Mouse (Mus musculus) heart, postnatal 36 days (tissue): ENCODE measurements around the gene Ly75. TPM values are rescaled to one million over a fixed set of nuclear protein-coding genes. Genes with fewer than 3 reads are reported as not detected.

Source experiments
- DNase-seq, 2 experiments: peaks; one replicate each; pipeline ENCODE4 v3.0.0; 2021 to 2022
- intact Hi-C: fragments of 180-260 bp; cut with DNase I; formaldehyde crosslinking; loops from one replicate; pipeline ENCODE4 v1.15.1; 2025
- total RNA-seq, 2 experiments: library from RNA; stranded (reverse); gene quantifications; 2 replicates each; pipeline ENCODE4 v1.2.3; 2021

The Ly75 gene
- total RNA-seq, 2 experiments from 2014 or later, result 0.54 to 0.69 TPM

- no peak for DNase-seq
- intact Hi-C loops, result no loop called here
Measured at GRCm38 (mm10) chr2:60375608-60376107, 7.4 kb downstream of the Ly75 start.

GRCm38 (mm10) chr2:60375126-60375525 is 8.0 kb downstream of the Ly75 start:
- no peak for DNase-seq
- intact Hi-C loops, result no loop called here

GRCm38 (mm10) chr2:60370188-60370587 is 12.9 kb downstream of the Ly75 start:
- intact Hi-C loops, result no loop called here
- DNase-seq, result no peak

- no peak for DNase-seq
- intact Hi-C loops, result no loop called here
Measured at GRCm38 (mm10) chr2:60369454-60369853, 13.6 kb downstream of the Ly75 start.

DNA sequence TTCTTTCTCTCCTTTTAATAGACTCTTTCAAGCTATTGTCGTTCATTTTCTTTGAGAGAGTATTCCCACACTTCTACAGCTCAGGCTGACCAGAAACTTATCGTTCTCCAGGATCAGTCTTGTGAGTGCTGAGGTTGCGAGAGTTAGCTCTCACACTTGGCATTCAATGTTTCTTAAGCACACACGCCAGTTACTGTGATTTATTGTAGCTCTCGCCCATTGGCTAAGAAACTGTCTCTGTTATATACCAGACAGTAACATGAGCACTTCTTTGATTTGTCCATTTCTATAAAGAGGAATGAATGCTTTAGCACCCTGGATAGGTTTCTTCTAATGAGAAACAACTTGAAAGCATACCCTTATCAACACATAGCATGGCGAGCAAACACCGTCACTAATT is 15.2 kb downstream of the Ly75 start:
- intact Hi-C loops, result no loop called here
- DNase-seq, result no peak

GRCm38 (mm10) chr2:60367204-60367603 is 15.9 kb downstream of the Ly75 start:
- no peak for DNase-seq
- intact Hi-C loops, result no loop called here

DNA sequence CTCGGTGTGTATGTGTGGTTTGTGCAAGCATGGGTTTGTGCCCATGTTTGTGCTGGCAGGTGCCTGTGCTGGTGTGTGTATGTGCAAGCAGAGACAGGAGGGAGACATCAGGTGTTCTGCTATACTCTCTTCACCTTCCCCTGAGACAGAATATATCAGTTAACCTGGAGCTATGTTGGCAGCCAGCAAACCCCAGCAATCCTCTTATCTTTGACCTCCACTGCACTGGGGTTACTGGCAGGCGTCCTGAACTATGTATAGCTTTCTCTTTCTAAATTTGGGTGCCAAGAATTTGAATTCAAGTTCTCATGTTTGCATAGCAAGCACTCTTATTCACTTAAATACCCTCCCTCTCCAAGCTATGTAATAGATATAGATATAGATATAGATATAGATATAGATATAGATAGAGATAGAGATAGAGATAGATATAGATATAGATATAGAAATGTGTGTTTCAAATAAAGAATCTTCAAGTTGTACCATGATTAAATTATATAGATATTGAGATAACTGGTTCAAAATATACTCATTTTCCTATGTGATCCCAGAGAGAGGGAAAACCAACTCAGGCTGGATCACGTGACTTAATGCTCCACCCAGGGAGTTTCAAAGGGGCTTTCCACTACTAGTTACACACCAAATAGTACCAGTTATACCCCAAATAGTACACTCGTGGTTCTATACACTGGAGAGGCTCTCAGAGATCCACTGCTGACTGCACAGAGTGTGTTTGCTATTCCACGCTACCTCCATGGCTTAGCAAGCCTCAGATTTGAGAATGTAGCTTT is 17.1 kb downstream of the Ly75 start:
- intact Hi-C loops, result no loop called here
- DNase-seq, result no peak

DNA sequence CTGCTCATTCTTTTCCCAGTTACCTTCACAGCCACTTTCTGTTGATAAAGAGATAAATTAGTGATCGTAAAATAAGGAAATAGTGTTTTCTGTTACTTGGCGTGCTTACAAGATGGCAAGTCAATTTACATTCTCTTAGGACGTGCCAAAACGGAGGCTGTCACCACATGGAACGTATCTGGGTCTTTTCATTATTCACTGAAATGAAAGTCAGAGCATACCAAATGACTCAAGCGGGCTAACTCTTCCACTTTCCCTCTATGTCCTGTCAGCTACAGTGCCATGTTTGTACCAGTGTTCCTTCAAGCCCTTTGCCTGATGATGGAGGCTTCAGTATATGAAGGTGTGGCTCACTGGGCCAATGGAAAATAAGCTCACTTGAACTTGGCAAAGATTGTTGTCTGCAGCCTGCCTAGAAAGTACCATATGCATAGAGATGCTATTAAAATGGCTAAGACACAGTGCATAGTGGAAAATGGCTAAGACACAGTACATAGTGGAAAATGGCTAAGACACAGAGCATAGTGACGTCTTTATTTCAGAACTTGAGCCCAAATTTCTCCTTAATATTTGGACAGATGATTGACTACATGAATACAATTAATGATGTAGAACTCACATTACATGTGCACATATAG is 17.8 kb downstream of the Ly75 start:
- no peak for DNase-seq

GRCm38 (mm10) chr2:60362146-60362545 is 21.0 kb downstream of the Ly75 start:
- intact Hi-C loops, result no loop called here
- no peak for DNase-seq

More for the DNA sequence above, 17.8 kb downstream of the Ly75 start:
- intact Hi-C loops, result no loop called here

GRCm38 (mm10) chr2:60359796-60360195 is 23.3 kb downstream of the Ly75 start:
- intact Hi-C loops, result no loop called here
- no peak for DNase-seq

DNA sequence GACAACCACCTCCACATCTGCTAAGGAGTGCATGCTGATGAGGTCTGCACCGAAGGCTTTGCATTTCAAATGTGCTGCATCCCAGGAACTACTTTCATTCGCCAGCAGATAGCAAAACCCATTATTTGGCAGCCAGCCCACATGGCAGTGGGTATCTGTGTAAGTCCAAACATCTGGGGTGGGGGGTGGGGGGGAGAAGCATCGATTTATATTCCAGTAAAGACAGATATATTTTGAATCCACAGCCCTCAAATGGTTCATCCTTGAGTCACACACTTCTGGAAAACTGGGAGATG is 27.8 kb downstream of the Ly75 start:
- intact Hi-C loops, result no loop called here

GRCm38 (mm10) chr2:60354541-60355387 is 28.3 kb downstream of the Ly75 start:
- DNase-seq, result no peak
- intact Hi-C loops, result no loop called here

More for the DNA sequence above, 27.8 kb downstream of the Ly75 start:
- DNase-seq, result no peak

GRCm38 (mm10) chr2:60352296-60352695 is 30.8 kb downstream of the Ly75 start:
- DNase-seq, result no peak
- intact Hi-C loops, result no loop called here

DNA sequence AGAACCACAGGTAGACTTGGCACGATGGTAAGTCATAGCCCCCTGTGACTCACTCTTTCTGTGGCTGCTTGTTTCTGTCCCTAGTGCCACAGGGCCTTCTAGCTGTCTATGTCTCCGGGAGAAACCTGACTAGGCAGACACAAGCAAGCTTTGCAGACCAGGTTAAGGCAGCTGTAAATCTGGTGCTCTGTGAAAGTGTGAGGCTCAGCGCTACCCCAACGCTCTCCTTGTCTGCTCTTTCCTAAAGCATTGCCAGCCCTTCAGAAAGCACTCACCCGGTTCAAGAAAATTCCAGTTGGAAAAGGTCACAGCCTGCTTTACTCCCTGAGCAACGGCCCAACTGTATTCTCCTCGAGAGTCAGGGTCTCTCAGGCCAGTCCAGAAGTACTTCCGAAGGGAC is 31.3 kb downstream of the Ly75 start:
- intact Hi-C loops, result no loop called here
- DNase-seq, result no peak

DNA sequence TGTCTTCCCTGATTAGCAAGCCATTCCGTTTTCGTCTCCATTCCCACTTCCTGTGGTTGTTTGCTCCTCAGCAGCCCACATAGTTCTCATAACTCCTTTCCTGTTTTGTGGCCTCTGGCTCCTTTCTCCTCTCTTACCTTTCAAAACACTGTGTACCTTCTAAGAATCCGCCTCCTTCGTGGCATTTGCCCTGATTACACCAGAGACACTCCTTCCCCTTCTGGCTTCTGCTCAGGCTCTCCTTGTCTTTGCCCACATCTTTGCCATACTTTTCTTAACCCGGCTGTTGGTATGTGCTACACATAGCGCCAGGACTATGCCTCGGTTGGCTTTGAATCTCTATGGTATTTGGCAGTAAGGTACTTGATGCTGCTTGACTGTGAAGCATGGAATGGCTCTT is 35.2 kb downstream of the Ly75 start:
- no peak for DNase-seq
- intact Hi-C loops, result no loop called here

DNA sequence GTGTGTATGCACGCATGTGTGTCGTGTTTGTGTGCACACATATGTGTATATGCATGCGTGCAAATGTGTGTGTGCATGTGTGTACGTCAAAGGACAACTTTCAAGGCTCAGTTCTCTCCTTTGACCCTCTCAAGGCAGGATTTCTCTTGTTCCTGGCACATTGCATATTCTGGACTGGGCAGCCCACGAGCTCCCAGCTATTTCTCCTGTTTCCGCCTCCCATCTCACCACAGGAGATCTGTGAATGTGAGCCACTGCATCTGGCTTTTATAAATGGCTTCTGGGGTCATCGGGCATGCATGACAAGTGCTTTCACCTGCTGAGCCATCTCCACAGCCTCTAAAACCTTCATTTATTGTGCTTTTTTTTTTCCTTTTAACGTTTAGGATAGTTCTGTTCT is 36.6 kb downstream of the Ly75 start:
- intact Hi-C loops, result no loop called here
- no peak for DNase-seq

DNA sequence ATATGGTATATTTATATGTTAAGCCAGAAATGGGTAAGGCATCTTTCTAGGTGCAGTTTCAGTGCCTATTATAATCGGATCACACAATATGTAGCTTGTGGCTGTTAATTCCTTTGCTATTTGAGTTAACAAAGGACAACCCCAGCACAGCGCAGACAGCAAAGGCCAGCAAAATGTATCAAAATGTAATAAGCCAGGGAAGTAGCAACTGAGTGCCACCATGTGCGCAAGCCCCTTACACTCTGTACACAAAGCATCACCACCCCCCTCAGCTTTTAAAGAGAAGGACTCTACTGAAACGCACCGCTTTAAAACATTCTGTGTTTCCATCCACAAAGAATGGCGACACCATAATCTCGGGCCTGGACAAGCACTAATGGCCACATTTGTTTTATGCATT is 37.4 kb downstream of the Ly75 start:
- intact Hi-C loops, result no loop called here
- no peak for DNase-seq

DNA sequence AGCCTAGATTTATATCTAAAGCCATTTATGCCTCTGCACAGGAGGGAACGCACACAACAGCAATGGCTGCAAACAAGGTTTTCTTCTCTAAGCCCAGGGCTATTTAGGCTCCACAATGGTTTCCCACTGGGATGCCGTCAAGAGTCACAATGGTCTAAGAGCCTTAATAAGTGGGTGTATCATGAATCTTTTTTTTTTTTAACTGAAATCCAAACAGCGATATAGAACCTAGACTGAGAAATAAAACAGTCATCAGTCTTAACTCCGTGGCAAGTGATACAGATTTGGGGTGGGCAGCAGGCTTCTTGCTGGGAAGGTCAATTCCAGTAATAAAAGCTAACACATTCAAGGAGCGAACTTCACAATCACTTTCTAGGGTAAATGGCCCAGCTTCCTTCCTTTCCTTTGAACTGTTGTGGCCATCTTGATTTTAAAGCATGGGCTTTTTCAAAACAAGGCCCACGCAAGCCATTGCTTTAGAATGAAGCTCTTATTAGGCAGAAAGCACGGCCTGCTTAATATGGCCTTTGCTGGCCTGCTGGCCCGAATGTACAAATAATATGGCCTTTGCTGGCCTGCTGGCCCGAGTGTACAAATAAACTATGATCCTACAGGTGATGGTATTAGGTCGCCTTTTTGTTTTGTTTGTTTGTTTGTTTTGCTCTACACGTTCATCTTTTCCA is 39.4 kb downstream of the Ly75 start:
- DNase-seq, result no peak
- intact Hi-C loops, result no loop called here

- DNase-seq, result no peak
- intact Hi-C loops, result no loop called here
Measured at GRCm38 (mm10) chr2:60342107-60342880, 40.8 kb downstream of the Ly75 start.

DNA sequence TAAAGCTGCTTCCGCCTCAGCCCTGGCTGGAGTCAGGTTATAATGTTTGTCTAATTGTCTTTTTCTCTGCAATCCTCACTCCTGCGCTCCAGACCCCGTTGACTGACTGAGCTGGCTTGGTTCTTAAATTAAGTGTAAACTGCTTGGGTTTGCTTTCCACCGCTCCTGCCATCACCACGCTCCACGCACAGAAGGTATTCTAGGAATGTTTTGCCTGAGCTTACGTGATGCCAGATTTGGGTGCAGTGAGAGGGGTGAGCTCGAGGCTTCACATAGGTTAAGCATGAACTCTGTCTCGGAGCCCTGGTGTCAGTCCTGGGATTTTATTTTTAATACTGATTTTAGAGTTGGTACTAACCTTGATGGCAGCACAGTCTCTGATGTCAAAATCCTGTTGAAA is 45.2 kb downstream of the Ly75 start:
- no peak for DNase-seq
- intact Hi-C loops, result no loop called here
